Mouse (Mus musculus): Measurements from ENCODE around the gene Podxl2. TPM values are rescaled to one million over a fixed set of nuclear protein-coding genes. Genes with fewer than 3 reads are reported as not detected.

Podxl2 gene
- polyA plus RNA-seq, 1 experiment from 2014 or later = 56.7 TPM

DNA sequence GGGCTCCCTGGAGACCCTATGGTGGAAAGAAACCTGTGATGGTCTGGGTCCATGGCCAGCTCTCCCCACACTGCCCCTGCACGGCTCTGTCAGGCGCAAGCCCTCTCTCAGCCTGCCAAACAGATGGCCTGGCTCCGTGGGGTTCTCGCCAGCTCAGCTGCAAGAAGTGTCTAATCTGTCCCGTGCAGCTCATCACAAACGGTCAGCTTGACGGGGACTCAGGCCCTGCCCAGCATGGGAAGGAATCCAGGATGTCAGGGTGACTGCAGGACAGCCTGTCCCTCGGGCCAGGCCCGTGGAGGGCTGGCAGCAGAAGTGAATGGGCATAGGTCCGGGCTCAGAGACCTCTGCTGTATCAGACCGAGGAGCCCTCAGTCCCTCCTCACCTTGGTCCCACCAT is 52.9 kb downstream of the Podxl2 start:
- H3K27me3 ChIP-seq (ENCODE audit: insufficient read depth, low read length) = no peaks in the 10 kb centered on the region
- ATAC-seq (ENCODE audit: insufficient read depth) = peak; percentile 50
- TF ChIP-seq CTCF (IDR thresholded peaks at IDR 0.05; ENCODE audit: low read depth) = no peak
- H3K4me2 ChIP-seq = no peak overlapping the region
- peaks cover 12% of the 10 kb centered on the region; the same call in 1 of the 2 replicates for H3K36me3 ChIP-seq (ENCODE audit: insufficient read depth)
- DNase-seq = peak; percentile 83
- no peak overlapping the region for H3K9ac ChIP-seq
- no peaks in the 10 kb centered on the region for H3K9me3 ChIP-seq (ENCODE audit: low read depth, low read length)
- 38% methylated on average over 11 of the region's 11 CpGs for WGBS
- no peak overlapping the region for H3K4me3 ChIP-seq (ENCODE audit: low read depth, low read length)
- no peak overlapping the region for H3K27ac ChIP-seq (ENCODE audit: low read depth)
- H3K4me1 ChIP-seq (ENCODE audit: insufficient read depth) = peaks cover 19% of the 10 kb centered on the region

DNA sequence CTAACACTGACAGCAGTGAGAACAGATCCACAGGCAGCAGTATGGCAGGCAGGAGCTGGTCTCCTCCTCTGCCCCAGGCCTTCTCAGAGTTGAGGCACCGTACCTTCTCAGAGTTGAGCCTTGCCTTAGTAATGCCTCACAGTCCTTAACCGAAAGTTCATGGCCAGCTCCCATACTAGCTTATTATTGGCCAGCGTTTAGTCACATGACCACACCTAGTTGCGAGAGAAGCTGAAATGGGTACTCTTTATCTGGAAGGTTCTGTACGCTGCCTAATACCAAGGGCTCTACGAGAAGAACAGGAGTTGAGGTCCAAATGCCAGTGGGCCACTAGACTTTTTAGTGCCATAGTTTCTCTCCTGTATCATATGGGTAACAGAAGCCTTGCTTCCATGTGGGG is 53.5 kb downstream of the Podxl2 start:
- WGBS = 87% methylated on average over 6 of the region's 6 CpGs
- Histone ChIP-seq H3K27me3 (ENCODE audit: insufficient read depth, low read length) (no peaks in the 10 kb centered on the region), H3K4me3 (ENCODE audit: low read depth, low read length) (no peak overlapping the region), H3K27ac (ENCODE audit: low read depth) (no peak overlapping the region), H3K4me1 (ENCODE audit: insufficient read depth) (peaks cover 19% of the 10 kb centered on the region), H3K9ac (no peak overlapping the region), H3K4me2 (no peak overlapping the region), H3K36me3 (ENCODE audit: insufficient read depth) (peaks cover 12% of the 10 kb centered on the region; the same call in 1 of the 2 replicates), H3K9me3 (ENCODE audit: low read depth, low read length) (no peaks in the 10 kb centered on the region)
- DNase-seq = no peak
- TF ChIP-seq CTCF (IDR thresholded peaks at IDR 0.05; ENCODE audit: low read depth) = no peak
- no peak for ATAC-seq (ENCODE audit: insufficient read depth)

DNA sequence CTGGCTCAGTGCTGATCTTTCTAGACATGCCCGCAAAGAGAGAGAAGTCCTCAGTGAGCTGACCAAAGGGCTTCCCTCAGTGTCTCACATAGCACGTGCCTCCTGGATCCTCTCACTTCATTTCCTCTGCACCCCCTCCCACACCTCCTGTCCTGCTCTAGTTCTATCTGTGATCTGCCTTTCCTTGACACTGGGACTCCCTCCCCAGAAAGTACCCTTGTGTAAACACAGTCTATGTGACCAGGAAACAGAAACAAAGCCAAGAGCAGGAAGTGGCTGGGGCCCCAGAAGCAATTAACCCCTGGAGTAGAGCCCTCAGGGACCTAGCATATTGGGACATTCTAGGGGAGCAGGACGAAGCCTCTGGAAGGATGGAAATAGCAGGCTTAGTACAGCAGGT is 54.0 kb downstream of the Podxl2 start:
- Histone ChIP-seq H3K4me3 (ENCODE audit: low read depth, low read length) (no peak overlapping the region), H3K4me1 (ENCODE audit: insufficient read depth) (peaks cover 19% of the 10 kb centered on the region), H3K4me2 (no peak overlapping the region), H3K9me3 (ENCODE audit: low read depth, low read length) (no peaks in the 10 kb centered on the region), H3K36me3 (ENCODE audit: insufficient read depth) (peaks cover 12% of the 10 kb centered on the region; the same call in 1 of the 2 replicates), H3K9ac (no peak overlapping the region), H3K27me3 (ENCODE audit: insufficient read depth, low read length) (no peaks in the 10 kb centered on the region), H3K27ac (ENCODE audit: low read depth) (no peak overlapping the region; the same call in 1 of the 2 replicates)
- WGBS = 8% methylated on average over 3 of the region's 3 CpGs
- ATAC-seq (ENCODE audit: insufficient read depth) = peak; percentile 62; the same call in 1 of the 2 replicates
- DNase-seq = peak; percentile 66
- no peak for TF ChIP-seq CTCF (IDR thresholded peaks at IDR 0.05; ENCODE audit: low read depth)

DNA sequence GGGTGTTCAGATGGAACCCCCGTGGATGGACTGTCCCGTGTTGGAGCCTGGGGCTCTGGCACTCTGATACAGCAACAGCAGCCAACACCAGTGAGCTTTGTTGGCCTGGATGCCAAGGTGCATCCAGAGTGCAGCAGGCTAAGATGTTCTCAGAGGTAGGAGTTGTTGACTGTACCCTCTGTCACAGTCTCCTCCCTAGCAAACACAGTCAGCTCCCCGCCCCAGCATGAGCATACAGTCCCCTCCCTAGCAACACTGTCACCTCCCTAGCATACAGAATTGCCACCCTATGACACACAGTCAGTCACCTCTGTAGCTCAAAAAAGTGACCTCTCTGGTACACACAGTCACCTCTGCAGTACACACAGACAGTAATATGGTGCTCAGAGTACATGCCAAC is 57.9 kb downstream of the Podxl2 start:
- WGBS = 80% methylated on average over 3 of the region's 3 CpGs
- no peak for ATAC-seq (ENCODE audit: insufficient read depth)
- peaks cover 12% of the 10 kb centered on the region; the same call in 1 of the 2 replicates for H3K36me3 ChIP-seq (ENCODE audit: insufficient read depth)
- TF ChIP-seq CTCF (IDR thresholded peaks at IDR 0.05; ENCODE audit: low read depth) = no peak
- H3K27ac ChIP-seq (ENCODE audit: low read depth) = no peak overlapping the region
- no peaks in the 10 kb centered on the region for H3K27me3 ChIP-seq (ENCODE audit: insufficient read depth, low read length)
- H3K9me3 ChIP-seq (ENCODE audit: low read depth, low read length) = no peaks in the 10 kb centered on the region
- H3K4me2 ChIP-seq = no peak overlapping the region
- no peak overlapping the region for H3K4me3 ChIP-seq (ENCODE audit: low read depth, low read length)
- H3K9ac ChIP-seq = no peak overlapping the region
- peaks cover 16% of the 10 kb centered on the region for H3K4me1 ChIP-seq (ENCODE audit: insufficient read depth)
- DNase-seq = no peak

DNA sequence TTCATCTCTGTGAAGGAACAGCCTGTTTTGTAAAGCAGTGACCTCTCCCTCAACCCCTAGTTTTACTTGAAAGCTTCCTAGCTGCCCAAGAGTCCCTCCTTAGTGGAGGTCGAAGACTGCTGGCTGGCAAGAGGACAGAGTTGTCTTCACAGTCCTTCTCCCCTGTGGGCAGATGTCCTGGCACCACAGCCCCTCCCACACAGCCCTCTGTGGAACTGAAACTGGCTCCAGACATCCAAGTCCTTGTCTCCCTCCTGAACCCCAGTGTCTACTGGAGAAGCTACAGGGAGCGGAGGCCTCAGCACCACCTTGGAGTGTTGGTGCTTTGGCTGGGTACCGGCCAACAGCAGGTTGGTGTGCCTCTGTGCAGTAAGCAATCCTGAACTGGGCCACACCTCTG is 59.4 kb downstream of the Podxl2 start:
- H3K4me1 ChIP-seq (ENCODE audit: insufficient read depth) = peaks cover 3% of the 10 kb centered on the region; the same call in 1 of the 2 replicates
- peaks cover 12% of the 10 kb centered on the region; the same call in 1 of the 2 replicates for H3K36me3 ChIP-seq (ENCODE audit: insufficient read depth)
- H3K4me3 ChIP-seq (ENCODE audit: low read depth, low read length) = no peak overlapping the region
- DNase-seq = no peak
- no peak overlapping the region for H3K4me2 ChIP-seq
- H3K27ac ChIP-seq (ENCODE audit: low read depth) = no peak overlapping the region
- no peaks in the 10 kb centered on the region for H3K27me3 ChIP-seq (ENCODE audit: insufficient read depth, low read length)
- H3K9ac ChIP-seq = no peak overlapping the region
- ATAC-seq (ENCODE audit: insufficient read depth) = no peak
- no peaks in the 10 kb centered on the region for H3K9me3 ChIP-seq (ENCODE audit: low read depth, low read length)
- TF ChIP-seq CTCF (IDR thresholded peaks at IDR 0.05; ENCODE audit: low read depth) = no peak
- 89% methylated on average over 3 of the region's 3 CpGs for WGBS

DNA sequence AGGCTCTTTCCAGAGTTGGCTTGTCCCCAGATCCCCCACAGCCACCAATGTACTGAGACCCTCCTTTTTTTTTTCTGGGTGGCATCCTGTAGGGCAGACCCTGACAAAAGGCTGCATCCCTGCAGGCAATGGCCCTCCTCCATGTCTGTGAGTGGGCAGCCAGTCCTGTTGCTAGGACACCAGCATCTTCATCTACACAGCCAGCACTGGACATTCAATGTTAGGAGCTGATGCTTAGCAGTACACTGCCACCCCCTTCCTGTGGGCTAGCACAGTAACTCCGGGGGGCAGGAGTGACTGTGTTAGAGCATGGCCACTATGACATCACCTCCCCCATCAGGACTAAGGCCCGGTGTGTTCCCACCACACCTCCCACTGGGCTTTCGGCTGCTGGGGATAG is 59.8 kb downstream of the Podxl2 start:
- Histone ChIP-seq H3K9ac (no peak overlapping the region), H3K4me2 (no peak overlapping the region), H3K9me3 (ENCODE audit: low read depth, low read length) (no peaks in the 10 kb centered on the region), H3K4me1 (ENCODE audit: insufficient read depth) (peaks cover 1% of the 10 kb centered on the region; the same call in 1 of the 2 replicates), H3K4me3 (ENCODE audit: low read depth, low read length) (no peak overlapping the region), H3K27ac (ENCODE audit: low read depth) (no peak overlapping the region), H3K27me3 (ENCODE audit: insufficient read depth, low read length) (no peaks in the 10 kb centered on the region), H3K36me3 (ENCODE audit: insufficient read depth) (peaks cover 12% of the 10 kb centered on the region; the same call in 1 of the 2 replicates)
- DNase-seq (no peak), ATAC-seq (ENCODE audit: insufficient read depth) (no peak)
- WGBS = 88% methylated on average over 3 of the region's 3 CpGs
- no peak for TF ChIP-seq CTCF (IDR thresholded peaks at IDR 0.05; ENCODE audit: low read depth)

DNA sequence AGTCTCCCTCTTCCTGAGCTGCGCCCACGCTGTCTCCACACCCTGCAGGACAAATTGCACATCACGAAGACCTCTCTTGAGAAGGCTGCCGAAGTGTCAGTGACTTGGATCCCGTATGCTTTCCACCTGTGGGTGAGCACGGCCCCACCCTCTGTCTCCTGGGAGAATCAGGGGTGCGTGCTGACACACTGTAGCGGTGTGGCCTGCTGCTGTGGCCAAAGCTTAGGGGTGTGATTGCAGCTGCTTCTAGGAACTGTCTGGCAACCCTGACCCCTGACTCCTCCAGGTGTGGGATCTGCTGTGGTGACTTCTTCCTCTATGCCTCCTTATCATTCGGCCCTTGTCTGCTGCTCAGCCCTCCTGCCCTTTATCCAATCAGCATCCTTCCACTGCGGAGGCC is 61.0 kb downstream of the Podxl2 start:
- Histone ChIP-seq H3K27me3 (ENCODE audit: insufficient read depth, low read length) (no peaks in the 10 kb centered on the region), H3K4me3 (ENCODE audit: low read depth, low read length) (no peak overlapping the region), H3K9me3 (ENCODE audit: low read depth, low read length) (no peaks in the 10 kb centered on the region), H3K36me3 (ENCODE audit: insufficient read depth) (peaks cover 13% of the 10 kb centered on the region; the same call in 1 of the 2 replicates), H3K9ac (no peak overlapping the region), H3K4me1 (ENCODE audit: insufficient read depth) (0 out of 2 replicates have a peak, but pooled peaks cover 1% of the 10 kb centered on the region), H3K4me2 (no peak overlapping the region), H3K27ac (ENCODE audit: low read depth) (no peak overlapping the region)
- no peak for ATAC-seq (ENCODE audit: insufficient read depth)
- 63% methylated on average over 10 of the region's 10 CpGs for WGBS
- no peak for DNase-seq
- TF ChIP-seq CTCF (IDR thresholded peaks at IDR 0.05; ENCODE audit: low read depth) = no peak
